Mouse (Mus musculus) erythroblast, adult 5-6 weeks (primary cell): ENCODE measurements around the gene Rps2. TPM values are rescaled to one million over a fixed set of nuclear protein-coding genes. Genes with fewer than 3 reads are reported as not detected.
"Not testable (repeated sequence)": the region's sequence is repeated elsewhere in the genome, so short reads cannot be mapped to it uniquely, and the experiment has no call there.

Experiments
- ATAC-seq: replicated peaks from 2 replicates; pipeline ENCODE4 v1.8.0; 2016; ENCODE audit warnings: moderate number of reproducible peaks, mild to moderate bottlenecking, moderate TSS enrichment, inconsistent platforms; ENCODE audit not compliant: poor library complexity, low FRiP score, severe bottlenecking
- total RNA-seq, 2 experiments: library from RNA; stranded (forward) in 1 of 2; stranded (reverse) in 1 of 2; fragments of 150-400 nt in 1 of 2; fragments of 200-764, 138-1000 nt in 1 of 2; gene quantifications; 2 replicates each; pipeline versions ENCODE4 v1.2.3 to v1.2.4; 2015 to 2017; ENCODE audit warnings: low replicate concordance in 2 of 2

Rps2 gene
- total RNA-seq, 2 experiments from 2014 or later: 281 to 1,636 TPM

DNA sequence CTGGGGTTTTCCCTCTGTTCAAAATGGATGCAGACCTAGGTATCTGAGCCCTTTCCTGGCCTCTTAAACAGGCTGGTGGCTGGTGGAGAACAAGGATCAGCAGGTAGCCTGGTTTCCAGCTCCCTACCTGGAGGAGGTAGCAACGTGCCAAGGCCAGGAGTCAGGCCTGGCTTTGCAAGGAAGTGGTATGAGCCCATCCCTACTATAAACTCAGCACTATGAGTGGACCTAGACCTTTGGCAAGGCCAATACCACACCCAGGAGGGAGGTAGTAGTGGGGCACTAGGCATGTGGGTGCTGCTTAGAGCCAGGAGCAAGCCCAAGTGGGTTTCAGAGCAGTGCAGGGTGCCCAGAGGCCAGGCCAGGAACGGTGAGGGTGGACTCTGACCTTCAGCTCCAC is 18.4 kb upstream of the Rps2 start:
- ATAC-seq: no peak

DNA sequence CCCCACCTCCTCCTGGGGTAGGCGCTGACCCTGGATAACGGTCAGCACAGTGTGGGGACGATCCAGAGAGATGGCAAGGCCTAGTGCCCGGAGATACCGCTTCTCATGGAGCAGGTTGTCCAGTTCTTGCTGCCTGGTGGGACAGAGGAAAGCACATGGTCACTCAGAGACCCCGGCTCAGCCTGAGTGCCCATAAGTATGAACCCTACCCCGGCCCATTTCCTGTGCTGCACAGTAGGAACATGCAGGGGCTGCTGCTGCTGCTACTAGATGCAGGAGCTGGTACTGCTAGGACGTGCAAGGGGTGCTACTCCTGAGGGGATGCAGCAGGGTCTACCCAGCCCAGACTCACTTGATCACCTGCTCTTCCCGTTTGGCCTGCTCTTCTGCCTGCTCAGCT is 16.7 kb upstream of the Rps2 start:
- no peak for ATAC-seq

DNA sequence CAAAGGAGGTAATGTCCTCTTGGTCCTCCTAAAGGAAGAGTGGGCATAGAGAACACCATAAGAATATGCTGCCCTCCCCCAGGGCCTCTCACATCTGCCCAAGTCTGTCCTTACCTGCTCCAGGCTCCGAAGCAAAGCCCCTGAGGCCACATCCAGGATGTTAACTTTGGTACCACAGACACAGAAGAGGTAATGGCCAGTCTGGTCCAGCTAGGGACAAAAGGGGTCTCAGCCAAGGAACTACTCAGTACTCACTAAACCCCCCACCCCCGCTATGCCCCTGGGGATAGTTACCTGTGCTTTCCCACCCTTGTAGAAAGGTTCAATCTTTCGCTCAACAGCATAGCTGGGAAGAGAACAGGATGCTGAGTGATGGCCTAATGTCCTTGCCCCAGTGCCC is 12.1 kb upstream of the Rps2 start:
- no peak for ATAC-seq

DNA sequence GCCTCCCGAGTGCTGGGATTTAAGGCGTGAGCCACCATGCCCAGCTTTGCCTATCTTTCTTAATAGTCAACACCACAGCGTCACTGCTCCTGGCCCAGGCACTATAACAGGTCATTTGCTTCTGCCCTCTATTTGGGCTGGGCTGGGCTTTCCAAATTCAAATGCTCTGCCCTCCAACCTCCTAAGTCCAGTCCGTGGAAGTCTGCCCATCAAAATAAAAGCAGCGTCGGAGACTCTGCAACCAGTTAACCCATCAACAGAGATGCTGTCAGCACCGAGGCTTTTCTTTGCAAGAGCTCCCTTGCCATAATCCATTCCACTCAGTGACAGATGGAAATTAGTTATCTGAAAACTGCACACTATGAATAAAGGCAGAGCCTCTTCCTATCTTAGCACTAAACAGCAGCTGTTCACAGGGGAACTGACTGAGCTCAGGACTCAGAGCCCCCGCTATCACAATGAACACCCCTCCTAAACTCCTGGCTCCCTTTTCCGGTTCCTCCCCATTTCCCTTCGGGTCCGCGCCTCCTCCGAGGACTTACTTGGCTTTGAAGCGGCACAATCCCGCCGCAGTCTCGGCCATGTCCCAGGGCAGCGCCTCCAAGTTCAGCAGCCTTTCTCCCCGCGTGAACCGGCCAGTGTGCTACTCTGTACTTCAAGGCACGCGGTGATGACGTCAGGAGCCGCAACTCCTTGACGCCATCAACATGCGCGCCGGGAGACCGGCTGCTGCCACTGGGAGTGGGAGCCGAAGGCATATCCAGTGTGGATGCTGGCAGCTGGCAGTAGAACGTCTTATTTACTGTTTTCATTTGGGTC is 10.7 kb upstream of the Rps2 start, which contains the start of gene Tbl3:
Tbl3 (minus strand) TSS at position 679 of the 819 bp plus-strand sequence.
- ATAC-seq: peak; percentile 86

DNA sequence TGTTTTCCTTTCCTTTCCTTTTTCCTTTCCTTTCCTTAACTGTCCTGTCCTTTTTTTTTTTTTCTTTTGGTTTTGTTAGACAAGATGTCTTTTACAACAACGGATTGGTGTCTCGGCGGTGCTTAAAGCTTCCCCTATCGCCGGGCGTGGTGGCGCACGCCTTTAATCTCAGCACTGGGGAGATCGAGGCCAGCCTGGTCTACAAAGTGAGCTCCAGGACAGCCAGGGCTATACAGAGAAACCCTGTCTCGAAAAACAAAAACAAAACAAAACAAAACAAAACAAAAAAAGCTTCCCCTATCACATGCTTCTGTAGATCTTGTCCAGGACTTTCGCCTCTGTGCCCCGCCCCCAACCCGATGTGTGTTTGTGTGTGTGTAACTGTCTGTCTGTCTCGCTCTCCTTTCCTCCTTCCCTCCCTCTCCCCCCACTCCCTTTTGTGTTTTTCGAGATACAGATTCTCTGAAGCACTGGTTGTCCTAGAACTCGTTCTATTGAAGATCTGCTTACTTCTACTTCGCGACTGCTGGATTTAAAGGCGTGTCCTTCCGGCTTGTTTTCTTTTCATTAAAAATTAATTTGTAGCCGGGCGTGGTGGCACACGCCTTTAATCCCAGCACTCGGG is 10.0 kb upstream of the Rps2 start:
- ATAC-seq: peak; percentile 22

DNA sequence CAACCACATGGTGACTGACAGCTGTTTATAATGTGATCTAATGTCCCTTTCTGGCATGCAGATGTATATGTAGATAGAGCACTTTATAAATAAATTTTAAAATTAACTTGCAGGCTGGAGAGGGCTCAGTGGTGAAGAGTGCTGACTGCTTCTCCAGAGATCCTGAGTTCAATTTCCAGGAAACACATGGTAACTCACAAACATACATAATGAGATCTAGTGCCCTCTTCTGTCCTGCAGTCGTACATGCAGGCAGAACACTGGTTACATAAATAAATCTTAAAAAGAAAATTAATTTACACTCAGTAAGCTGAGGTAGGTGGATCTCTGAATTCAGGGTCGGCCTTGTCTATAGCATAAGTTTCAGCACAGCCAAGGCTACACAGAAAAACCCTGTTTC is 9.3 kb upstream of the Rps2 start:
- ATAC-seq: peak; percentile 60

DNA sequence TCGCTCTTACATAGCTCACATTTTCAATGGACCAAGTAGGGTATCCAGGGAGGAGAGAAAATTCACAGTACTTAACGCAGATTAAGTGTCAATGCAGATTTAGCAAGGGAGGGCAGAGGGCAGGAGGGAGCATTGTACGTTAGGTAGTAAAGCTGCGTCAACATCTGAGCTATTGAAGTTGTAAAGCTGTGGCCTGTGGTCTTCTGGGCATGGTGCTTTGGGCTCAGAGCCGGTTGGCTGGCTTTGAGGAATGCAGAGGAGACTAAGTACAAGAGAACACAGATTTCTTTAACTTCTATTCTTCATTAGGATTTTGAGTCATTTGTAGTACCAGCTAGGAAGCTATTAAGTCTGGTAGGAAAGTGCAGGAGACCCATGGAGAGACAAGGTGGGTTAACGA is 2.4 kb upstream of the Rps2 start:
- ATAC-seq: no peak

DNA sequence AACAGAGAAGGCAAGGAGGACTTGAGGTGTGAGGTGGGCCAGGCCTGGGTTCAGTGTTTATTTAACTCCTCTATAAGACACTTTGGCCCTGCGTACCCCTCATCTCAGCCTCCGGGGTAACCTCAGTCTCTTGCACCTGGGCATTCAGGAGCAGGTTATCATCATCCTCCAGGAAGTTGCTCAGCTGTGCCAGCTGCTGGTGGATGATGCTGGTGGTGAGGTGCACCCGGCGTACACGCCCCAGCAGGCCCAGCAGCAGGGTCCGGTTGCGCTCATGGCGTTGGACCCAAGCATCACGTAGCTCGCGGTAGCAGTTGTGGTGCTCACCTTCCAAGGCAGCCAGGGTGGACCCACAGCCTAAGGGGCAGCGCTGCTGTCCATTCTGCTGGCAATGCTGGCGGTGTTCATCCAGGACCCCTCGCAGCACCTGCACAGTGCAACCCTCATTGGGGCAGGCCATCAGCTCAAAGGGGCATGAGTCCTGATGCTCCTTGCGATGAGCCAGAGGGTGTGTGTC is 1.7 kb upstream of the Rps2 start:
- no peak for ATAC-seq

DNA sequence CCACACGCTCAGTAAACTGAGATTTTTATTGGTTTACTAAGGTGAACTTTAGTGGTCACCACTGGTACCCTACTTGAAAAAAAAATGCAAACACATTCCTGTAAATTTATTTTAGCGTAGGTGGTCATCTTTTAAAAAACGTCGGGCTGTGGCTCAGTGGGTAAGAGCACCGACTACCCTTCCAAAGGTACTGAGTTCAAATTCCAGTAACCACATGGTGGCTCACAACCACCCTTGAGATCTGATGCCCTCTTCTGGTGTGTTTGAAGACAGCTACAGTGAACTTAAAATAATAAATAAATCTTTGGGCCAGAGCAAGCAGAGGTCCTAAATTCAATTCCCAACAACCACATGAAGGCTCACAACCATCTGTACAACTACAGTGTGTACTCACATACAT is 1.0 kb downstream of the Rps2 start:
- not testable (repeated sequence) for ATAC-seq

DNA sequence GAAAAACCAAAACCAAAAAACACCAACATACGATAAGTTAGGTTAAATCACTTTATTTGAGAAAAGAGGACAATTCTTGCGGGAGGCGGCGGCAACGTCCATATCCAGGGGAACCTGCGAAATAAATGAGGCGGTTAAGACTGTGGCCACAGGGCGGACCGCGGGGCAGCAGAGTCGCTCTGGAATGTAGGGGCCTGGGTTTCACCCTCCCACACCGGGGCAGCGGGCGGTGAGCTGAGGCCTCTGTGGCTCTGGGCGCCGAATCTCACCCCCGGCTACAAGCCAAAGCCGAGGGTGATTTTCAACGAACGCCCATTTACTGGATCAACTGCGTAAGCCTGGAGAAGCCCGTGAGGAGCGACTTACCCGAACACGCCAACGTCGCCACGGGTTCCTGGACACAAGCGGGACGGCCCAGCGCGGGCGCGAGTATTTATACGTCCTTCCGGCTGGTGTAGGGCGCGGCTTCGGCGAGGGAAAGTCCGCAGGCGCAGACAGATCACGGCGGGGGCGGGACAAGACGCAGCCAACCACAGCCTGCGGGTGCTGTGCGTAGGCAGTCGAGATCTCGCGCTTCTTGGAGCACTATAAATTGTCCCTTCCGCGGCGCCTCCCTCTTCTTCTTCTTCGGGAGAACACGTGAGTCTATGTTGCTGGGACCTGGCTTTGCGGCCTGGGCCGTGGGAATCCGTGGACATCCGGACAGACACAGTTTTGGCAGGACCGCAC is 1.7 kb downstream of the Rps2 start:
- peak; percentile 90 for ATAC-seq

DNA sequence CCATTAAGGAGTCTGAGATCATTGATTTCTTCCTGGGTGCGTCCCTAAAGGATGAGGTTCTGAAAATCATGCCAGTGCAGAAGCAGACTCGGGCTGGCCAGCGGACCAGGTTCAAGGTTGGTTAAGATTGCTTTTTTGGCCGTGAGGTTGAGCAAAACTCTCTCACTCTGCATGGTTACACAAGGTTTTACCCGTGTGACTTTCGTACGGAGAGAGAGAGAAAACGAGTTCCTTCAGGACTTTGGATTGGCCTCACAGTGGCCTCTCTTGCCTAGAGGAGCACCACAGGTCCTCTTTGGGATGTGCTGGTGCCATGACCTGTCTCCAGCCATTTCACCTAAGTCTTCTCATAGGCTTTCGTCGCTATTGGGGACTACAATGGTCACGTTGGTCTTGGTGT is 2.7 kb downstream of the Rps2 start:
- ATAC-seq: not testable (repeated sequence)

DNA sequence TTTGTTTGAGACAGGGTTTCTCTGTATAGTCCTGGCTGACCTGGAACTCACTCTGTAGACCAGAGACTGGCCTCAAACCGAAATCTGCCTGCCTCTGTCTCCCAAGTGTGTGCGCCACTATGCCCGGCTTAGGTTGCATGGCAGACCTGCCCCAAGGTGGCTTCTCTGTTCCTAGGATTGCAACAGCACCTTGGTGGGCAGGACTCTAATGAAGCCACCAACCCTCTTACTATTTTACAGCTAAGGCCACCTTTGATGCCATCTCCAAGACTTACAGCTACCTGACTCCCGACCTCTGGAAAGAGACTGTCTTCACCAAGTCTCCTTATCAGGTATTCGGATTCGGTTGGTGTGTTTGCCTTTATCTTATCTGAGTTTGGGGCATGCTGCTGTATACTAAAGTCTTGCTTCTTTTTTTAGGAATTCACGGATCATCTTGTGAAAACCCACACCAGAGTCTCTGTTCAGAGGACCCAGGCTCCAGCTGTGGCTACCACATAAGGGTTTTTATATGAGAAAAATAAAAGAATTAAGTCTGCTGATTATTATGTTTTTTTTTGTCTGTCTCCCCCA is 3.6 kb downstream of the Rps2 start:
- not testable (repeated sequence) for ATAC-seq

DNA sequence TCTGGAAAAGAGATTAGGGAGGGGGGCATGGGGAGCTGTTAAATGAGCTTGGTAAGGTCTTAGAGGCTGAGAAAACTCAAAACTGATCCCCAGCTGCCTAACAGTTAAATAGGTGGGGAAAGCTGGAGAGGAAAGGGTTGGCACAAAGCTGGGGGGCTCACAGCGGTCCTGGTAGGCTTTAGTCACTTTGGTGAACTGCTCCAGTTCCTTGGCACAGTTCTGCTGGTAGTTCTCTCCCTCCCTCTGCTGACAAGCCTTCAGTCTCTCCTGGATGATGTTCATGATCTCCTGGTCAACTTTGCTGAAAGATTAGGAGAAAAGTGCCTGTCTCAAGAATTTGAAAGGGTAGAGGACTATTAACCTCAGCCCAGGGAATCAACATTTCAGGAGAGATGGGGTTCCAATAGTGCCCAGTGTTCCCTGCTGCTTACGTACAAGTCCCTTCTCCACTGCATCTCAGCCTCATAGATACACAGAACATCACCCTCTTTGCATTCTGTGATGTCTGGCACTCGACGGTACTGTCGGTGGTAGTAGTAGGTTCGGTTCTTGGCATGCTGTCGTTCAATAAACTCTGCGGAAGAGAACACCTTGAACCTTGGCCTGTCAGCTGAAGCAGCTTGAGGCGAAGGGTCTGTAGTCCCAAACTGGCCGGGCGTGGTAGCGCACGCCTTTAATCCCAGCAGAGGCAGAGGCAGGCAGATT is 4.5 kb downstream of the Rps2 start:
- ATAC-seq: no peak

DNA sequence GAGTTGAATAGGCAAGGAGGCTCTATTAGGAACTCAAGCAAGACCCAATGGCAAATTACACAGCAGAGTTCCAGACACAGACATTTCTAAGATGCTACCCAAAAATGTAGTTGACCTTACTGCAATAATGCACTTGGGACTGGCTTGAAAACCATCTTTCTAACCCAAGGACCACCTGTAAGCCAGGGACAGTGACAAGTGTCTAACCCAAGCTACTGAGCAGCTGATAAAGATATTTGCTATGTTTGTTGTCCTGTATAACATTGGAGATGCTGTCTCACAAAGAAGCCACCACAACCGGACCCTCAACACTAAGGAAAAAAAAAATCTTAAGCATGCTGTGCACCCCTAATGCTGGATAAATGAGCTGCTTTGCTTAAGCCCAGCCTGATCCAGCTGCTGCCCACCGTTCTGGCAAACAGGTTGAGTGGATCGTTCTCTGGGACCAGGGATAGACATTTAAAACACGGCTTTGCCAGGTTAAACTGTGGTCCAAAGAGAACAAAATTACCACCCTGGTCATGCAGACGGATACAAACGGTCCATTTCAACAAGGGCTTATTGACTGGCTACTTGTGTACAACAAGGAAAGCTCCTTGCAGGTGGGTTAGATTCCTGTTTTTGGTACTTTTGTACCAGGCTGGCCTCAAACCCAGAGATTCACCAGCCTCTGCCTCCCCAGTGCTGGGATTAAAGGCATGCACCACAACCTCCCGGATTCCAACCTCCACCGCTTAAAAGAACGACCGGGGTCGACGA is 5.4 kb downstream of the Rps2 start:
- ATAC-seq: no peak

DNA sequence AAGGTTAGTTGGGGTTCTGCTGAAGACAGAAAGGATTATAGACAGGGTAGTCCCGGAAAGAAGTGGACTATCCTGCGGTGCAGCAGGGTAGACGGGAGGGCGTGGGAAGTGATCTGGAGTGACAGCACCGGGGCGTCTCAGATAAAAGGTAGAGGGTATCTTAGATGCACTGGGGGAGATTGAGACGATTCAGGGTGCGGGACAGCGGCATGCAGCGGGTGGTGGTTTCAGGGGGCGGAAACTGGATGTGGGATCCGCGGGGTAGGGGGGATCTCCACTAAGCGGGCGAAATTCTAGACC is 5.9 kb downstream of the Rps2 start:
- peak; percentile 46 for ATAC-seq

DNA sequence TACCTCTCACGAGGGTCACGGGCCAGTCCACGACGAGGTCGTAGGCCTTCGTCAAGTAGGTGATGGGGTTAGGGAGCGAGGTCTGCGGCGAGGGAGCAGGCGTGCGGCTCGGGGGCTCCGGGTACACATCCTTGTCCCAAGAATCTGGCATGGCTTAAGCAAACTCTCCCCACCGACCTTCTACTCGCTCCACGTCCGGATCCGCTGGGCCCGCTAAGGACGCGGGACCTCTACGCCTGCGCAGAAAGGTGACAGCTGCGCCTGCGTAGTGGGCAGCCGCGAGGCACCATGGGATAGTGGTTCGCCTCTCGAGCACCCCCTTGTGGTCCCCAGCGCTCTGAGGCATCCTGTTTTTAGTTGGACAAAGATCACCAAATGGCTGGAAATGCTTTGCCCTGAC is 6.3 kb downstream of the Rps2 start, which contains the start of gene Ndufb10:
Ndufb10 (minus strand) TSS at position 295 of the 400 bp plus-strand sequence.
- peak; percentile 82 for ATAC-seq

DNA sequence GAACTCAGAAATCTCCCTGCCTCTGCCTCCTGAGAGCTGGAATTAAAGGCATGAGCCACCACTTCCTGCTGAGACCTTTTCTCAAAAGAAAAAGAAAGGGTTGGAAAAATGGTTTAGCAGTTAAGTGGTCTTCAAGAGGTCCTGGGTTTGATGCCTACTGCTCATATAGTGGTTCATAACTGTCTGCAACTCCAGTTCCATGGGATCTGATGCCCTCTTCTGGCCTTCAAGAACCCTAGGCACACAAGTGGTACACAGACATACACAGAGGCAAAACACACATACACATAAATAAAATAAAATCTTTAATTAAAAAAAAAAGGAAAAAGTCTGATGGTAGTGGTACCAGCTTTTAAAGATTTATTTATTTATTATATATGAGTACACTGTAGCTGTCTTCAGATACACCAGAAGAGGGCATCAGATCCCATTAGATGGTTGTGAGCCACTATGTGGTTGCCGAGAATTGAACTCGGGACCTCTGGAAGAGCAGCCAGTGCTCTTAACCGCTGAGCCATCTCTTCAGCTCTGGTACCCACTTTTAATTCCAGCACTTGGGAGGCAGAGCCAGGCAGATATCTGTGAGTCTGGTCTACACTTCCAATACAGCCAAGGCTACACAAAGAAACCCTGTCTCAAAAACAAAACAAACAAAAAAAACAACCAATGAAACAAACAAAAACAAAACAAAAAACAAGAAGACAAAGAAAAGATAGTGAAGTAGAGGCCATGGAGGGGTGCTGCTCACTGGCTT is 7.9 kb downstream of the Rps2 start:
- ATAC-seq: no peak

DNA sequence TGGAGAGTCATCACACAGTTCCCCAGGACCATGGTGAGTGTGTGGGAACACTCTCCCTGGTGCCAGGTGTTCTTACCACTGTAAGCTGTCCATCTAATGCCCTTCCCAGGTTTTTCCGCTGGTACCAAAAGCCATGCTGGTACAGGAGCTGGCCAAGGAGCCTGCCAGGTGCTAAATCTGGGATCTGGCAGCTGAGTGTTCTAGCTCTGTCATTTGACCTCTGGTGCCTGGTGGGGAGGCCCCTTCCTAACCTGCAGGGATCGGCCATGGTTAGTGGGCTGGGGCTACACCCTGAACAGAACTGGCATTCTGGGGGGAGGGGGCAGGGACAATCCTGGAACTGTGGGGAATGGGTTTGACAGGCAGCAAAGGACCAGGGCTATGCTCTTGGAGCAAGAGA is 9.7 kb downstream of the Rps2 start, which contains the start of gene Rpl3l:
Rpl3l (plus strand) TSS at position 203 of the 400 bp plus-strand sequence.
- no peak for ATAC-seq
